ENCODE assay signal across 25 mouse cellular contexts in the genomic region with DNA sequence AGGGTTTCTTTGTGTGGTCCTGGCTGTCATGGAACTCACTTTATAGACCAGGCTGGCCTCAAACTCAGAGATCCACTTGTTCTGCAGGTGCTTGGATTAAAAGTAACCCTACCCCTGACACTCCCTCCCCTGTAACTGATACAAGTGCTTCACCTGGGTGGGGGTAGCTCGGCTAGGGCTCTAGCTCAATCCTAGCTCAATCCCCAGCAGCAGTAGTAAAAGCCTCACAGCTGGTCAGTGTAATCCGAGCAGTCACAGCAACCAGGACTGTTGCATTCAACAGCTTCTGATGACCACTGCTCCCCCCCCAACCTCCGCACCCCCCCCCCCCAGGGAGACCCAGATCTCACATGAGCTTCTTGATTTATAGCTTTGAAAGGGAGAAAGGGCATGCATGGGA.
"Had no signal": no experiment of that assay in that cellular context is flagged by ENCODE, and none has a peak within 500 bp of the region (broad histone marks: within the 10 kb centered on the region; RNA-seq: fewer than 3 reads in every experiment).

No protein-coding gene starts in this region.

- H3K4me1 ChIP-seq: limb, embryonic 13.5 days; liver, embryonic 12.5 days; liver, embryonic 15.5 days; lung, embryonic 15.5 days; midbrain, embryonic 10.5 days; midbrain, embryonic 13.5 days; neural tube, embryonic 13.5 days; stomach, embryonic 15.5 days had no signal

- H3K4me3 ChIP-seq: left cerebral cortex, adult 2 months; limb, embryonic 13.5 days; liver, embryonic 12.5 days; liver, embryonic 15.5 days; lung, embryonic 15.5 days; megakaryocyte, embryonic 14.5 days; midbrain, embryonic 10.5 days; midbrain, embryonic 13.5 days; myocyte; neural tube, embryonic 13.5 days; stomach, embryonic 15.5 days had no signal

- H3K27me3 ChIP-seq: limb, embryonic 13.5 days; liver, embryonic 12.5 days; liver, embryonic 15.5 days; lung, embryonic 15.5 days; megakaryocyte, embryonic 14.5 days; midbrain, embryonic 13.5 days; neural tube, embryonic 13.5 days; stomach, embryonic 15.5 days had no signal

- ATAC-seq: intestine, embryonic 16.5 days; liver, embryonic 12.5 days; midbrain, embryonic 13.5 days; midbrain, embryonic 16.5 days had no signal

- H3K9ac ChIP-seq: limb, embryonic 13.5 days; liver, embryonic 12.5 days; liver, embryonic 15.5 days; lung, embryonic 15.5 days; midbrain, embryonic 13.5 days; neural tube, embryonic 13.5 days; stomach, embryonic 15.5 days had no signal

- H3K9me3 ChIP-seq: limb, embryonic 13.5 days; liver, embryonic 12.5 days; liver, embryonic 15.5 days; lung, embryonic 15.5 days; megakaryocyte, embryonic 14.5 days; midbrain, embryonic 10.5 days; midbrain, embryonic 13.5 days; neural tube, embryonic 13.5 days; stomach, embryonic 15.5 days had no signal

- H3K27ac ChIP-seq: left cerebral cortex, adult 2 months; limb, embryonic 13.5 days; liver, embryonic 12.5 days; liver, embryonic 15.5 days; lung, embryonic 15.5 days; midbrain, embryonic 10.5 days; midbrain, embryonic 13.5 days; neural tube, embryonic 13.5 days; stomach, embryonic 15.5 days had no signal

- DNase-seq: kidney, adult 8-10 months; kidney, postnatal 25 days; layer of hippocampus, postnatal 36 days; liver; lung, adult 18-20 months; lung, postnatal 10 days; lung, postnatal 36 days; retina, postnatal 1 day; right cerebral cortex, postnatal 25 days; spleen, adult 18-20 months; thymus, adult 18-20 months; thymus, postnatal 36 days had no signal

- H3K4me2 ChIP-seq: limb, embryonic 13.5 days; liver, embryonic 12.5 days; liver, embryonic 15.5 days; lung, embryonic 15.5 days; midbrain, embryonic 13.5 days; neural tube, embryonic 13.5 days; stomach, embryonic 15.5 days had no signal
